In genomic region chr1:87936516-87936915, GRCm38 (mm10) we compare ENCODE assay signal across 9 mouse cellular contexts.
DNase-seq lines count a peak whose midpoint lies in the region; TF ChIP-seq lines count a peak whose summit lies in the region.
"Had no signal": no experiment of that assay in that cellular context is flagged by ENCODE, and none has a peak within 500 bp of the region (broad histone marks: within the 10 kb centered on the region; RNA-seq: fewer than 3 reads in every experiment).

No protein-coding gene starts in this region.

- peaks cover 3% of the 10 kb centered on the region for H3K36me3 ChIP-seq in testis, adult 2 months (ENCODE audit: control insufficient read depth, insufficient read depth, low read length)
- peaks cover 38% of the 10 kb centered on the region for H3K36me3 ChIP-seq in splenic B cell, adult 2 months (ENCODE audit: control insufficient read depth, insufficient read depth, low read length, poor library complexity, severe bottlenecking)

- no peaks in the 10 kb centered on the region for H3K27me3 ChIP-seq in testis, adult 2 months (ENCODE audit: control insufficient read depth, insufficient read depth, low read length)
- no peaks in the 10 kb centered on the region for H3K27me3 ChIP-seq in splenic B cell, adult 2 months (ENCODE audit: control insufficient read depth, insufficient read depth, low read length, poor library complexity, severe bottlenecking)
- H3K27me3 ChIP-seq: neural tube, embryonic 13.5 days had no signal

- no peak for DNase-seq in gastrocnemius, adult 2 months
- DNase-seq in gastrocnemius, adult 18-20 months (ENCODE audit: low spot score) = no peak
- DNase-seq in testis, postnatal 10 days (ENCODE audit: low spot score) = no peak
- DNase-seq in brain, embryonic 14.5 days (ENCODE audit: low read depth) = peak; percentile 15
- peak; percentile 47 for DNase-seq in splenic B cell, adult 2 months (ENCODE audit: low read depth, low spot score)
- DNase-seq in adrenal gland, adult 18-20 months (ENCODE audit: low spot score in 2 of 2) = no peak
- DNase-seq in spleen, adult 18-20 months = no peak

- intact Hi-C loops in gastrocnemius, adult 2 months (cut with DNase I) = no loop called here

- no peak overlapping the region for H3K27ac ChIP-seq in gastrocnemius, adult 2 months
- no peak overlapping the region for H3K27ac ChIP-seq in testis, adult 2 months (ENCODE audit: control insufficient read depth, insufficient read depth, low read depth, low read length)
- H3K27ac ChIP-seq: neural tube, embryonic 13.5 days had no signal

- TF ChIP-seq POLR2A in testis, adult 2 months (IDR thresholded peaks at IDR 0.05; ENCODE audit: control insufficient read depth, low read depth, low read length) = no peak
- no peak for TF ChIP-seq POLR2A in brain, embryonic 14.5 days (IDR thresholded peaks at IDR 0.05; ENCODE audit: borderline replicate concordance, extremely low read depth, insufficient read depth, insufficient read length, poor library complexity, severe bottlenecking)

- no peak overlapping the region for H3K4me3 ChIP-seq in gastrocnemius, adult 2 months
- no peak overlapping the region for H3K4me3 ChIP-seq in testis, adult 2 months (ENCODE audit: control insufficient read depth, low read depth, low read length)
- H3K4me3 ChIP-seq: neural tube, embryonic 13.5 days had no signal

- H3K4me1 ChIP-seq in testis, adult 2 months (ENCODE audit: control insufficient read depth, insufficient read depth, low read length) = no peaks in the 10 kb centered on the region
- H3K4me1 ChIP-seq: neural tube, embryonic 13.5 days had no signal

- peak; percentile 58 for TF ChIP-seq CTCF in gastrocnemius, adult 2 months (IDR thresholded peaks at IDR 0.05)
- 0 out of 2 replicates have a peak, but pooled peaks have one; percentile 7 for TF ChIP-seq CTCF in testis, adult 2 months (IDR thresholded peaks at IDR 0.05; ENCODE audit: control insufficient read depth, insufficient read depth, insufficient replicate concordance, low read depth, low read length)
- TF ChIP-seq CTCF in brain, embryonic 14.5 days (IDR thresholded peaks at IDR 0.05; ENCODE audit: borderline replicate concordance, extremely low read depth, insufficient read depth, insufficient read length) = peak; percentile 48; the same call in 1 of the 2 replicates

Comparison
In these comparisons a context has a peak if more than half of its experiments do, and no peak if none do; other contexts are left out.
1. DNase-seq: peak in brain, embryonic 14.5 days (single experiment) and splenic B cell, adult 2 months (single experiment); none in gastrocnemius, adult 2 months (single experiment), gastrocnemius, adult 18-20 months (single experiment), testis, postnatal 10 days (single experiment), adrenal gland, adult 18-20 months (0 of 2) and spleen, adult 18-20 months (0 of 2).
2. CTCF ChIP-seq: peak in every context shown above with its lines; median percentile 58 in gastrocnemius, adult 2 months; 48 in brain, embryonic 14.5 days; 7 in testis, adult 2 months.